Mouse (Mus musculus) bone marrow, adult 2 months (tissue): Measurements from ENCODE around the gene Zfp42.

Experiments used
- CTCF ChIP-seq: fragments of 200-500 bp; IDR thresholded peaks from 2 replicates; pipeline ENCODE4 v1.5.1; 2011; ENCODE audit warnings: low read length, control low read depth; ENCODE audit not compliant: control insufficient read depth, insufficient read depth
- POLR2A ChIP-seq: fragments of 200-500 bp; IDR thresholded peaks from 2 replicates; pipeline ENCODE4 v1.6.1; 2011; ENCODE audit warnings: low read depth, mild to moderate bottlenecking, control low read depth, low read length, borderline replicate concordance; ENCODE audit not compliant: control insufficient read depth

- TF ChIP-seq CTCF (no peak), POLR2A (no peak)
Observed at GRCm38 (mm10) chr8:43287456-43287855, 19.3 kb downstream of the Zfp42 start.
